Mouse (Mus musculus) brain, adult 2 months (tissue): Measurements from ENCODE around the gene C1ql2.
A peak's percentile ranks its signal among the peaks of the same experiment; 100 is the strongest.

ENCODE experiments used
- DNase-seq: peaks from one replicate; pipeline ENCODE4 v3.0.0; 2011; ENCODE audit warnings: low read depth, low spot score

C1ql2 gene

GRCm38 (mm10) chr1:120340419-120341171 is at the start of gene C1ql2:
Gene C1ql2 (plus strand): TSS chr1:120340582.
- DNase-seq: peak; percentile 53

GRCm38 (mm10) chr1:120291709-120292108 is 48.7 kb upstream of the C1ql2 start:
- DNase-seq: no peak

GRCm38 (mm10) chr1:120293803-120294202 is 46.6 kb upstream of the C1ql2 start:
- no peak for DNase-seq

GRCm38 (mm10) chr1:120296936-120297335 is 43.4 kb upstream of the C1ql2 start:
- DNase-seq: no peak

GRCm38 (mm10) chr1:120305801-120306200 is 34.6 kb upstream of the C1ql2 start:
- no peak for DNase-seq

- DNase-seq: no peak
Observed at GRCm38 (mm10) chr1:120321270-120322021, 18.9 kb upstream of the C1ql2 start.

GRCm38 (mm10) chr1:120323131-120323561 is 17.2 kb upstream of the C1ql2 start:
- DNase-seq: peak; percentile 22

- DNase-seq: peak; percentile 64
Observed at GRCm38 (mm10) chr1:120327714-120328113, 12.7 kb upstream of the C1ql2 start.

GRCm38 (mm10) chr1:120328212-120328611 is 12.2 kb upstream of the C1ql2 start:
- DNase-seq: no peak

- DNase-seq: no peak
Observed at GRCm38 (mm10) chr1:120331841-120332240, 8.5 kb upstream of the C1ql2 start.

GRCm38 (mm10) chr1:120337970-120338369 is 2.4 kb upstream of the C1ql2 start:
- no peak for DNase-seq

GRCm38 (mm10) chr1:120341172-120341675 is 842 bp downstream of the C1ql2 start:
- no peak for DNase-seq

GRCm38 (mm10) chr1:120341811-120342370 is 1.5 kb downstream of the C1ql2 start:
- DNase-seq: no peak

- no peak for DNase-seq
Observed at GRCm38 (mm10) chr1:120342371-120342821, 2.0 kb downstream of the C1ql2 start.

- DNase-seq: no peak
Observed at GRCm38 (mm10) chr1:120345001-120345400, 4.6 kb downstream of the C1ql2 start.

GRCm38 (mm10) chr1:120354387-120354786 is 14.0 kb downstream of the C1ql2 start:
- DNase-seq: no peak

- peak; percentile 74 for DNase-seq
Observed at GRCm38 (mm10) chr1:120357371-120358274, 17.2 kb downstream of the C1ql2 start.

- DNase-seq: peak; percentile 47
Observed at GRCm38 (mm10) chr1:120363638-120364037, 23.3 kb downstream of the C1ql2 start.

- DNase-seq: no peak
Observed at GRCm38 (mm10) chr1:120368138-120368537, 27.8 kb downstream of the C1ql2 start.

- DNase-seq: no peak
Observed at GRCm38 (mm10) chr1:120374131-120374530, 33.7 kb downstream of the C1ql2 start.

GRCm38 (mm10) chr1:120374832-120375231 is 34.5 kb downstream of the C1ql2 start:
- DNase-seq: peak; percentile 1
